Mouse (Mus musculus) limb, embryonic 10.5 days (tissue): ENCODE results near the gene Snrpd3. TPM values are rescaled to one million over a fixed set of nuclear protein-coding genes. Genes with fewer than 3 reads are reported as not detected.
"Not testable (repeated sequence)": the region's sequence is repeated elsewhere in the genome, so short reads cannot be mapped to it uniquely, and the experiment has no call there.

Experiments used
- DNase-seq: peaks from one replicate; pipeline ENCODE4 v3.0.0-alpha.2; 2017; ENCODE audit warnings: low spot score
- H3K27ac ChIP-seq: fragments of 300-500 bp; sonication (generic); 2 replicates; pipeline ENCODE4 v1.5.1; 2016; ENCODE audit warnings: mild to moderate bottlenecking
- H3K27me3 ChIP-seq: fragments of 300-500 bp; sonication (generic); 2 replicates; pipeline ENCODE4 v1.6.1; 2016; ENCODE audit warnings: low read depth, mild to moderate bottlenecking; ENCODE audit not compliant: poor library complexity, severe bottlenecking
- H3K36me3 ChIP-seq: fragments of 300-500 bp; sonication (generic); 2 replicates; pipeline ENCODE4 v1.6.1; 2016; ENCODE audit warnings: mild to moderate bottlenecking, moderate library complexity
- H3K4me1 ChIP-seq: fragments of 300-500 bp; sonication (generic); 2 replicates; pipeline ENCODE4 v1.6.1; 2016
- H3K4me3 ChIP-seq: fragments of 300-500 bp; sonication (generic); 2 replicates; pipeline ENCODE4 v1.5.1; 2016; ENCODE audit warnings: mild to moderate bottlenecking, moderate library complexity
- H3K9me3 ChIP-seq: fragments of 300-500 bp; sonication (generic); replicated peaks from 2 replicates; pipeline ENCODE4 v1.6.1; 2016; ENCODE audit warnings: mild to moderate bottlenecking
- WGBS: fragments of 180-500 bp; shearing (Covaris S2); methylation state at CpG from one replicate; pipeline ENCODE4 v1.1.7; 2016; 5-methylcytosine and 5-hydroxymethylcytosine counted together
- polyA plus RNA-seq: library from polyadenylated mRNA; unstranded; fragments of >200 nt; fragmentation: Nextera tagmentation; extraction: Ambion mirVana; gene quantifications from 2 replicates; pipeline ENCODE4 v1.2.1, GENCODE M21; 2016

Snrpd3 gene
- polyA plus RNA-seq, 1 experiment from 2014 or later, result 255 TPM

GRCm38 (mm10) chr10:75487131-75487530 is 30.2 kb upstream of the Snrpd3 start:
- Histone ChIP-seq H3K27me3 (no peaks in the 10 kb centered on the region), H3K9me3 (no peaks in the 10 kb centered on the region), H3K4me3 (no peak overlapping the region), H3K36me3 (no peaks in the 10 kb centered on the region), H3K27ac (no peak overlapping the region), H3K4me1 (no peaks in the 10 kb centered on the region)
- no peak for DNase-seq
- WGBS, result 65% methylated on average over 3 of the region's 3 CpGs

- DNase-seq, result no peak
- 76% methylated on average over 2 of the region's 2 CpGs for WGBS
- no peaks in the 10 kb centered on the region for H3K4me1 ChIP-seq
- no peaks in the 10 kb centered on the region for H3K9me3 ChIP-seq
- H3K27me3 ChIP-seq, result no peaks in the 10 kb centered on the region
- no peak overlapping the region for H3K4me3 ChIP-seq
- H3K27ac ChIP-seq, result no peak overlapping the region
- no peaks in the 10 kb centered on the region for H3K36me3 ChIP-seq
Observed at GRCm38 (mm10) chr10:75489522-75489921, 27.8 kb upstream of the Snrpd3 start.

- no peaks in the 10 kb centered on the region for H3K36me3 ChIP-seq
- no peaks in the 10 kb centered on the region for H3K4me1 ChIP-seq
- 86% methylated on average over 2 of the region's 2 CpGs for WGBS
- DNase-seq, result no peak
- no peak overlapping the region for H3K4me3 ChIP-seq
- no peaks in the 10 kb centered on the region for H3K27me3 ChIP-seq
- H3K9me3 ChIP-seq, result no peaks in the 10 kb centered on the region
- no peak overlapping the region for H3K27ac ChIP-seq
Observed at GRCm38 (mm10) chr10:75490731-75491130, 26.6 kb upstream of the Snrpd3 start.

GRCm38 (mm10) chr10:75491234-75491935 is 26.0 kb upstream of the Snrpd3 start:
- Histone ChIP-seq H3K27me3 (no peaks in the 10 kb centered on the region), H3K4me3 (no peak overlapping the region), H3K27ac (no peak overlapping the region), H3K4me1 (no peaks in the 10 kb centered on the region), H3K36me3 (no peaks in the 10 kb centered on the region), H3K9me3 (no peaks in the 10 kb centered on the region)
- no peak for DNase-seq
- 92% methylated on average over 3 of the region's 3 CpGs for WGBS

GRCm38 (mm10) chr10:75491936-75492262 is 25.5 kb upstream of the Snrpd3 start:
- no peaks in the 10 kb centered on the region for H3K36me3 ChIP-seq
- no peaks in the 10 kb centered on the region for H3K4me1 ChIP-seq
- no peaks in the 10 kb centered on the region for H3K9me3 ChIP-seq
- H3K4me3 ChIP-seq, result no peak overlapping the region
- H3K27ac ChIP-seq, result no peak overlapping the region
- DNase-seq, result no peak
- H3K27me3 ChIP-seq, result no peaks in the 10 kb centered on the region
- 86% methylated on average over 2 of the region's 2 CpGs for WGBS

- 72% methylated on average over 6 of the region's 6 CpGs for WGBS
- no peak overlapping the region for H3K27ac ChIP-seq
- no peaks in the 10 kb centered on the region for H3K9me3 ChIP-seq
- no peaks in the 10 kb centered on the region for H3K36me3 ChIP-seq
- no peak for DNase-seq
- H3K4me1 ChIP-seq, result no peaks in the 10 kb centered on the region
- no peaks in the 10 kb centered on the region for H3K27me3 ChIP-seq
- H3K4me3 ChIP-seq, result no peak overlapping the region
Observed at GRCm38 (mm10) chr10:75495304-75495703, 22.0 kb upstream of the Snrpd3 start.

- Histone ChIP-seq H3K9me3 (no peaks in the 10 kb centered on the region), H3K36me3 (no peaks in the 10 kb centered on the region), H3K27me3 (no peaks in the 10 kb centered on the region), H3K4me3 (no peak overlapping the region), H3K4me1 (no peaks in the 10 kb centered on the region), H3K27ac (no peak overlapping the region)
- no peak for DNase-seq
Observed at GRCm38 (mm10) chr10:75495921-75496320, 21.4 kb upstream of the Snrpd3 start.

- H3K27ac ChIP-seq, H3K36me3 ChIP-seq, H3K27me3 ChIP-seq, H3K9me3 ChIP-seq, H3K4me1 ChIP-seq, DNase-seq, H3K4me3 ChIP-seq: not testable (repeated sequence)
- WGBS, result 81% methylated on average over 7 of the region's 7 CpGs
Observed at GRCm38 (mm10) chr10:75499214-75499613, 18.1 kb upstream of the Snrpd3 start.

- Histone ChIP-seq H3K27me3 (no peaks in the 10 kb centered on the region), H3K36me3 (no peaks in the 10 kb centered on the region), H3K9me3 (no peaks in the 10 kb centered on the region), H3K4me3 (no peak overlapping the region), H3K4me1 (no peaks in the 10 kb centered on the region), H3K27ac (no peak overlapping the region)
- no peak for DNase-seq
- WGBS, result 56% methylated on average over 3 of the region's 3 CpGs
Observed at GRCm38 (mm10) chr10:75499791-75500190, 17.6 kb upstream of the Snrpd3 start.

- Histone ChIP-seq H3K4me1 (no peaks in the 10 kb centered on the region), H3K9me3 (no peaks in the 10 kb centered on the region), H3K36me3 (no peaks in the 10 kb centered on the region), H3K27me3 (no peaks in the 10 kb centered on the region), H3K27ac (no peak overlapping the region), H3K4me3 (no peak overlapping the region)
- WGBS, result 70% methylated on average over 7 of the region's 7 CpGs
- no peak for DNase-seq
Observed at GRCm38 (mm10) chr10:75500345-75500744, 17.0 kb upstream of the Snrpd3 start.

GRCm38 (mm10) chr10:75501641-75502040 is 15.7 kb upstream of the Snrpd3 start:
- H3K9me3 ChIP-seq, result no peaks in the 10 kb centered on the region

GRCm38 (mm10) chr10:75503692-75504091 is 13.7 kb upstream of the Snrpd3 start:
- Histone ChIP-seq H3K4me3 (no peak overlapping the region), H3K27me3 (no peaks in the 10 kb centered on the region), H3K9me3 (no peaks in the 10 kb centered on the region), H3K4me1 (no peaks in the 10 kb centered on the region), H3K36me3 (peaks cover 25% of the 10 kb centered on the region), H3K27ac (no peak overlapping the region)
- WGBS, result 92% methylated on average over 7 of the region's 7 CpGs
- DNase-seq, result no peak

More at GRCm38 (mm10) chr10:75501641-75502040, 15.7 kb upstream of the Snrpd3 start:
- Histone ChIP-seq H3K27me3 (no peaks in the 10 kb centered on the region), H3K4me3 (no peak overlapping the region), H3K27ac (no peak overlapping the region), H3K4me1 (no peaks in the 10 kb centered on the region), H3K36me3 (peaks cover 5% of the 10 kb centered on the region)
- WGBS, result 94% methylated on average over 1 of the region's 1 CpGs
- no peak for DNase-seq

GRCm38 (mm10) chr10:75504234-75505129 is 12.9 kb upstream of the Snrpd3 start:
- Histone ChIP-seq H3K4me1 (no peaks in the 10 kb centered on the region), H3K27ac (no peak overlapping the region), H3K36me3 (peaks cover 33% of the 10 kb centered on the region), H3K4me3 (no peak overlapping the region), H3K9me3 (no peaks in the 10 kb centered on the region), H3K27me3 (no peaks in the 10 kb centered on the region)
- WGBS, result 86% methylated on average over 8 of the region's 8 CpGs
- no peak for DNase-seq
